Mouse (Mus musculus) thymus, adult 2 months (tissue): ENCODE results near the gene Sumo3. TPM values are rescaled to one million over a fixed set of nuclear protein-coding genes. Genes with fewer than 3 reads are reported as not detected.

Experiments used
- DNase-seq: peaks from one replicate; pipeline ENCODE4 v3.0.0; 2021
- H3K27ac ChIP-seq: fragments of 200-500 bp; 2 replicates; pipeline ENCODE4 v1.5.1; 2012; ENCODE audit warnings: low read length, control low read depth; ENCODE audit not compliant: control insufficient read depth, insufficient read depth
- H3K27me3 ChIP-seq: fragments of 200-500 bp; 2 replicates; pipeline ENCODE4 v1.6.1; 2012; ENCODE audit warnings: mild to moderate bottlenecking, low read length, moderate library complexity, mixed read lengths; ENCODE audit not compliant: control insufficient read depth, insufficient read depth
- H3K36me3 ChIP-seq: fragments of 200-500 bp; 2 replicates; pipeline ENCODE4 v1.6.1; 2012; ENCODE audit warnings: mild to moderate bottlenecking, low read length, moderate library complexity; ENCODE audit not compliant: control insufficient read depth, insufficient read depth
- H3K4me1 ChIP-seq: fragments of 200-500 bp; replicated peaks from 2 replicates; pipeline ENCODE4 v1.6.1; 2012; ENCODE audit warnings: low read length; ENCODE audit not compliant: control insufficient read depth, insufficient read depth
- H3K4me3 ChIP-seq: fragments of 200-500 bp; 2 replicates; pipeline ENCODE4 v1.5.1; 2012; ENCODE audit warnings: mild to moderate bottlenecking, low read length, control low read depth, moderate library complexity; ENCODE audit not compliant: control insufficient read depth, insufficient read depth
- CTCF ChIP-seq: fragments of 200-500 bp; IDR thresholded peaks from 2 replicates; pipeline ENCODE4 v1.5.1; 2012; ENCODE audit warnings: mild to moderate bottlenecking, control low read depth, low read length, moderate library complexity, borderline replicate concordance; ENCODE audit not compliant: control insufficient read depth, poor library complexity, insufficient read depth; ENCODE audit errors: extremely low read depth
- POLR2A ChIP-seq: fragments of 200-500 bp; IDR thresholded peaks from 2 replicates; pipeline ENCODE4 v1.6.1; 2012; ENCODE audit warnings: mild to moderate bottlenecking, low read length, control low read depth, moderate library complexity; ENCODE audit not compliant: control insufficient read depth, poor library complexity, insufficient read depth; ENCODE audit errors: extremely low read depth
- WGBS: fragments of 180-500 bp; shearing (Covaris S2); methylation state at CpG from one replicate; pipeline ENCODE4 v1.1.7; 2018; 5-methylcytosine and 5-hydroxymethylcytosine counted together
- polyA plus RNA-seq: library from polyadenylated mRNA; depleted of rRNA; stranded (reverse); fragments of >200 nt; gene quantifications from 2 replicates; pipeline ENCODE4 v1.2.3, GENCODE M21; 2012

Sumo3 gene
- polyA plus RNA-seq, 1 experiment: 236 TPM

DNA sequence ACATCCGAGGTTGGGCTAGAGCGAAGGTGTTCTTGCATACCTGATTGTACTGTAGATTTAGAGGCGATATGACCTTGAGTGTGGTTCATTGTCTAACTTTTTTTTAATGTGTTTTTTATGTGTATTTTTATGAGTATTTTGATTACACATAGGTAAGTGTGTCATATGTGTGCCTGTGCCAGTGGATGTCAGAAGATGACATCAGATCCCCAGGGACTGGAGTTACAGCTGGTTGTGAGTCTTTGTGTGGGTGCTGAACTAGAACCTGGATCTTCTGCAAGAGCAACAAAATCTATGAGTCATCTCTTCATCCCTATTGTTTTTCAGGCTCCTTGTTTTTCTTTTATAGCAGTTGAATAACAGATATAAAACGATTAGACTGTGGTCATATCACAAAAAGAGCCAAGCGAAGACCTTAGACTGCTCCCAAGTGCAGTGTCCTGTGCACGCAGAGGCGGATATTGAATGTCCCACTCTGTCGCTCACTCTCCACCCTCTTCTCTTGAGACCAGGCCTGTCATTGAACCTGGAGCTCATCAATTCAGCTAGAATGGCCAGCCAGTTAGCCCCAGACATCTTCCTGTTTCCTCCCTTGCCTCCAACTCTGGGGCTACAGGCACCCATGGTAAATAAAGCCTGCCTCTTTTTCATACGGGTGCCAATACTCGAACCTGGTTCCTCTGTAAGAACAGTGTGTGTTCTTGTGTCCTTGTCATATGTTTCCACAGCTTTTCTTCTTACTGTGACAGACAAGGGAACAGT, 17.9 kb downstream of the Sumo3 start:
- no peaks in the 10 kb centered on the region for H3K27me3 ChIP-seq
- H3K36me3 ChIP-seq: no peaks in the 10 kb centered on the region
- no peak overlapping the region for H3K4me3 ChIP-seq
- WGBS: 86% methylated on average over 10 of the region's 10 CpGs
- TF ChIP-seq CTCF (no peak), POLR2A (no peak)
- no peak for DNase-seq
- no peak overlapping the region for H3K27ac ChIP-seq
- H3K4me1 ChIP-seq: peaks cover 10% of the 10 kb centered on the region

DNA sequence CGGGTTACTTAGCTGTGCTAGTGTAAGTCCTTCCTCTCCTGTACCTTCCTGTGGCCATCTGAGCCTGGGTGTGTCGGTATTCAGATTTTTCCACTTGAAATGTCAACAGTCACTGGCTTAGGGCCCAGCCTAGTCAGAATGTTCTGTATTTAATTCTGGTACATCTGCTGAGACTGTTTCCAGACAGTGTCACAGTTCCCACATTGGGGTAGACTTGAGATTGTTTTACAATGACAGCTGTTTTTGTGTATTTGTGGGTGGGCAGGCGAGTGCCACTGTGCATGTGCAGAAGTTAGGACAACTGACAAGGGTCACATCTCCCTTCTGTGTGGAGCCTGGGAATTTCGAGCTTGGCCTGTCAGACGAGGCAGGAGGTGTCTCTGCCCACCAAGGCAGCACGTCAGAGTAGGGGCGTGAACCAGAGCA, 18.7 kb downstream of the Sumo3 start:
- Histone ChIP-seq H3K27ac (no peak overlapping the region), H3K4me3 (no peak overlapping the region), H3K27me3 (no peaks in the 10 kb centered on the region), H3K4me1 (peaks cover 10% of the 10 kb centered on the region), H3K36me3 (no peaks in the 10 kb centered on the region)
- TF ChIP-seq CTCF (no peak), POLR2A (no peak)
- WGBS: 91% methylated on average over 7 of the region's 7 CpGs
- DNase-seq: no peak

DNA sequence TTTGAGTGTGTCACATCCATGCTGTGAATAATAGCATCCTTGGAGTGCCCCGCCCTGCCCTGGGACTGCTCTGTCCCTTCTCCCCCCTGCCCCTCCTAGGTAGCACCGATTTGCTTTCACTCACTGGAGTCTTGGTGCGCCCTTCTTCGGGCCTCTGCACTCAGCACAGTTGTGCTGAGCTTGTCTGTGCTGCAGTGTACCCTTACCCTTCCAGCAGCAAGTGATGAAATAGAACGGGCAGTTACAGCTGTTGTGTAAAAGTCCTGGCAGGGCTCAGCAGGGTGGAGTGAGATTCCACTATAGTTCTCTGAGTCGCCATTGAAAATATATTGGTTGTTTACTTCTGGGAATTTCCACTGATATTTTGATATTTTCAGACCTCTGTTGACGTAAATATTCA, 20.1 kb downstream of the Sumo3 start:
- Histone ChIP-seq H3K36me3 (no peaks in the 10 kb centered on the region), H3K27me3 (no peaks in the 10 kb centered on the region), H3K27ac (no peak overlapping the region), H3K4me3 (no peak overlapping the region), H3K4me1 (peaks cover 10% of the 10 kb centered on the region)
- no peak for TF ChIP-seq POLR2A
- DNase-seq: no peak
- WGBS: 93% methylated on average over 7 of the region's 7 CpGs

DNA sequence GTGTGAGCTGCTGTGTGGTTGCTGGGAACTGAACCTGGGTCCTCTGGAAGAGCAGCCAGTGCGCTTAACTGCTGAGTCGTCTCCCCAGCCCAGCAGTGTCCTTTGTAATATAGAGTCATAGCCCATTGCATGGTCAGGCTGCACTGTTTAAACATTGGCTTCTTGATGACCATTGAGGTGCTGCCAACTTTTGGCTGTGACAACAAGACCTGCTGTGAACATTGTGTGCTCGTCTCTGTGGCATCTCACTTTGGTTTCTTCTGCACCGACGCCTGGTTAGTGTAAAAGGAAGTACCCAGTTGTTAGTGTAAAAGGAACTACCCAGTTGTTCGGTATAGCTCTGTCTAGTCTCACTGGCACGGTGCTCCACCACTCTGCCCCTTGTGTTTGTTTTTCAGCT, 20.7 kb downstream of the Sumo3 start:
- peaks cover 8% of the 10 kb centered on the region for H3K4me1 ChIP-seq
- DNase-seq: no peak
- no peaks in the 10 kb centered on the region for H3K27me3 ChIP-seq
- WGBS: 46% methylated on average over 7 of the region's 7 CpGs
- TF ChIP-seq CTCF (no peak), POLR2A (no peak)
- H3K4me3 ChIP-seq: no peak overlapping the region
- no peak overlapping the region for H3K27ac ChIP-seq
- no peaks in the 10 kb centered on the region for H3K36me3 ChIP-seq

DNA sequence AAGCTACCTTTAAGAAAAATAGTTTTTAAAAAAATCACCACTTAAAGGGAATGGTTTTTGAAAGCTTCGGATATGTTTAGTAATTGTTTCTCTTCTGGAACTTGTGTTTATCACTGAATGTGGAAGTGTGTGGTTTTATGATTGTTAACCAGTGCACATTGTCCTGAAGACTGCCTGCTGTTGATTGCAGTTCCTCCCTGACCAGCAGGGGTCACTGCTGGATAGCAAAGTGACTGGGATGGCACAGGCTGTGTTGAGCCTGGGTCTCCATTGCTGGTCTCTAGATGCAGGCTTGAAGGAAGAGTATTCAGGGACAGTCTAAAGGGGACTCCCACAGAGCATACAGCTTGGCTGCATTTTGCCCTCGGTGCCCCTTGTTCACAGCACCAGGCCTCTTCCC, 21.6 kb downstream of the Sumo3 start:
- H3K4me3 ChIP-seq: no peak overlapping the region
- peak; percentile 81 for DNase-seq
- peak; percentile 84; the same call in 1 of the 2 replicates for TF ChIP-seq CTCF
- no peak for TF ChIP-seq POLR2A
- H3K27me3 ChIP-seq: no peaks in the 10 kb centered on the region
- peaks cover 5% of the 10 kb centered on the region for H3K4me1 ChIP-seq
- 44% methylated on average over 2 of the region's 2 CpGs for WGBS
- H3K27ac ChIP-seq: no peak overlapping the region
- peaks cover 2% of the 10 kb centered on the region; the same call in 1 of the 2 replicates for H3K36me3 ChIP-seq

DNA sequence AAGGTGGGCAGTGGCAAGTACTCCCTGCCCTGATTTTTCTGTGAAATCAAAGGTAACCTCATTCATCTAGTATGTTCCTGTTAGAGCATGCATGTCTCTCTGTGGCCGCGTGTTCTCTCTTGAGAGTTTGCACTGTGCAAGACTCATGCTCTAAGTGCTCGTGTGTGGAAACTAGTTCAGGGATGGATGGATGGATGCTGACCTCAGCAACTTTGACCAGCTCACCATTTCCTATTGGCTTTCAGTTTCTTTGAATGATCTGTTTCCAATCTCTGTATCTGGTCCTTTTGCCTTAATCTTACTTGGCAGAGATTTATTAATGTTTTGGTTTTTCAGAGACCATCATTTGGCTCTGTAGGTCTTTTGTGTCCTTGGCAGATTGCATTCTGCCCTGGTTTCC, 23.3 kb downstream of the Sumo3 start:
- no peak for TF ChIP-seq POLR2A
- TF ChIP-seq CTCF: no peak
- Histone ChIP-seq H3K4me1 (0 out of 2 replicates have a peak, but pooled peaks cover 4% of the 10 kb centered on the region), H3K36me3 (peaks cover 5% of the 10 kb centered on the region; the same call in 1 of the 2 replicates), H3K27ac (no peak overlapping the region), H3K4me3 (no peak overlapping the region), H3K27me3 (no peaks in the 10 kb centered on the region)
- no peak for DNase-seq
- 98% methylated on average over 3 of the region's 3 CpGs for WGBS

DNA sequence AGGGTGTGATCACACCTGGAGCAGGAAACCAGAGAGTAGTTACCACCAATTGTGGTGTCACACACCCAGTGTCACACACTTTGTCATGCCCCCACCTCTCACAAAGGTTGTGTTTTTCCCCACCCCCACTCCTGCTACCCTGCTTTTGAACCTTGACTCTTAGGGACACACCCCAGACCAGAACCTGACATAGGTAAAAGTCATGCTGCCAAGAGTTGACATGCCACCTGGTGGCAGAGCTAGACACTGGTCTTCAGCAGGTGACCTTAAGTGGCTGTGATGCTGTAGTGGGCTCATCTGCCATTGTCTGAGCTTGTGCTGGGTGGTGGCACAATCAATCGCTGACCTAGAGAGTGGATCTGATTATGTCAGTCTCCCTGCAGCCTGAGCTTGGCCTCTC, 24.1 kb downstream of the Sumo3 start:
- H3K4me3 ChIP-seq: no peak overlapping the region
- H3K36me3 ChIP-seq: peaks cover 9% of the 10 kb centered on the region
- H3K4me1 ChIP-seq: peaks cover 8% of the 10 kb centered on the region
- no peaks in the 10 kb centered on the region for H3K27me3 ChIP-seq
- DNase-seq: peak; percentile 16
- no peak overlapping the region for H3K27ac ChIP-seq
- WGBS: 96% methylated on average over 1 of the region's 1 CpGs
- TF ChIP-seq CTCF: no peak
